Mouse (Mus musculus) thymus, adult 2 months (tissue): ENCODE data around the gene Fmnl2.

Experiments
- CTCF ChIP-seq: fragments of 200-500 bp; IDR thresholded peaks from 2 replicates; pipeline ENCODE4 v1.5.1; 2012; ENCODE audit warnings: mild to moderate bottlenecking, control low read depth, low read length, moderate library complexity, borderline replicate concordance; ENCODE audit not compliant: control insufficient read depth, poor library complexity, insufficient read depth; ENCODE audit errors: extremely low read depth
- POLR2A ChIP-seq: fragments of 200-500 bp; IDR thresholded peaks from 2 replicates; pipeline ENCODE4 v1.6.1; 2012; ENCODE audit warnings: mild to moderate bottlenecking, low read length, control low read depth, moderate library complexity; ENCODE audit not compliant: control insufficient read depth, poor library complexity, insufficient read depth; ENCODE audit errors: extremely low read depth

GRCm38 (mm10) chr2:52982502-52982901 is 124.8 kb downstream of the Fmnl2 start:
- no peak for TF ChIP-seq CTCF
- no peak for TF ChIP-seq POLR2A
